Mouse (Mus musculus) MEL (cell line): Measurements from ENCODE around the gene Lrrc8e. TPM values are rescaled to one million over a fixed set of nuclear protein-coding genes. Genes with fewer than 3 reads are reported as not detected.
A peak's percentile ranks its signal among the peaks of the same experiment; 100 is the strongest.
"Not testable (repeated sequence)": the region's sequence is repeated elsewhere in the genome, so short reads cannot be mapped to it uniquely, and the experiment has no call there.

ENCODE experiments used
- DNase-seq: peaks from one replicate; pipeline ENCODE4 v3.0.0; 2011; ENCODE audit warnings: low read depth, low spot score
- H3K27ac ChIP-seq: 2 replicates; pipeline ENCODE4 v1.5.1; 2012; ENCODE audit warnings: low read depth, mild to moderate bottlenecking, control low read depth, low read length, moderate library complexity; ENCODE audit not compliant: control insufficient read depth
- H3K27me3 ChIP-seq, 2 experiments: fragments of 150-350 bp in 1 of 2; sonication (generic) in 1 of 2; 2 replicates each; pipeline ENCODE4 v1.6.1; 2012; ENCODE audit warnings: low read length in 2 of 2, mild to moderate bottlenecking in 2 of 2, improper control_type of control experiment in 1 of 2, moderate library complexity in 1 of 2; ENCODE audit not compliant: insufficient read depth in 2 of 2, control insufficient read depth in 1 of 2
- H3K36me3 ChIP-seq, 2 experiments: 2 replicates each; pipeline ENCODE4 v1.6.1; 2012 to 2014; ENCODE audit warnings: low read length in 2 of 2, improper control_type of control experiment in 1 of 2, inconsistent platforms in 1 of 2, mild to moderate bottlenecking in 1 of 2; ENCODE audit not compliant: insufficient read depth in 2 of 2, control insufficient read depth in 1 of 2
- H3K4me1 ChIP-seq, 2 experiments: fragments of 150-350 bp in 1 of 2; sonication (generic) in 1 of 2; 2 replicates each; pipeline ENCODE4 v1.6.1; 2012; ENCODE audit warnings: low read length in 2 of 2, improper control_type of control experiment in 1 of 2, mild to moderate bottlenecking in 1 of 2; ENCODE audit not compliant: insufficient read depth in 2 of 2, control insufficient read depth in 1 of 2
- H3K4me3 ChIP-seq, 2 experiments: fragments of 150-350 bp in 1 of 2; sonication (generic) in 1 of 2; 2 replicates each; pipeline ENCODE4 v1.5.1; 2012; ENCODE audit warnings: low read depth in 2 of 2, low read length in 2 of 2, mild to moderate bottlenecking in 2 of 2, moderate library complexity in 2 of 2, control low read depth in 1 of 2, improper control_type of control experiment in 1 of 2; ENCODE audit not compliant: control insufficient read depth in 1 of 2, insufficient read depth in 1 of 2
- H3K79me2 ChIP-seq: 2 replicates; pipeline ENCODE4 v1.6.1; 2012; ENCODE audit warnings: mild to moderate bottlenecking, low read length, moderate library complexity; ENCODE audit not compliant: control insufficient read depth, poor library complexity, insufficient read depth
- H3K9ac ChIP-seq: 2 replicates; pipeline ENCODE4 v1.6.1; 2012; ENCODE audit warnings: low read depth, mild to moderate bottlenecking, control low read depth, low read length, moderate library complexity; ENCODE audit not compliant: control insufficient read depth, poor library complexity, severe bottlenecking
- H3K9me3 ChIP-seq: fragments of 150-350 bp; sonication (generic); replicated peaks from 2 replicates; pipeline ENCODE4 v1.6.1; 2012; ENCODE audit warnings: mild to moderate bottlenecking, low read length, improper control_type of control experiment, moderate library complexity; ENCODE audit not compliant: insufficient read depth
- BHLHE40 ChIP-seq: IDR thresholded peaks from 2 replicates; pipeline ENCODE4 v1.6.1; 2012; ENCODE audit warnings: low read depth, mild to moderate bottlenecking, inconsistent platforms, low read length, improper control_type of control experiment, borderline replicate concordance
- CTCF ChIP-seq, 3 experiments: IDR thresholded peaks in 2 of 3; conservative IDR thresholded peaks in 1 of 3; 2 replicates each; pipeline ENCODE4 v1.5.1; 2011 to 2012; ENCODE audit warnings: low read length in 3 of 3, low read depth in 2 of 3, mild to moderate bottlenecking in 2 of 3, improper control_type of control experiment in 1 of 3, inconsistent platforms in 1 of 3, mixed read lengths in 1 of 3, moderate library complexity in 1 of 3; ENCODE audit not compliant: control insufficient read depth in 1 of 3, insufficient read depth in 1 of 3, poor library complexity in 1 of 3, severe bottlenecking in 1 of 3
- ELF1 ChIP-seq: IDR thresholded peaks from 2 replicates; pipeline ENCODE4 v1.6.1; 2014; ENCODE audit warnings: low read depth, mild to moderate bottlenecking, inconsistent platforms, low read length, improper control_type of control experiment, moderate library complexity
- EP300 ChIP-seq, 2 experiments: IDR thresholded peaks; 2 replicates each; pipeline ENCODE4 v1.6.1; 2011; ENCODE audit warnings: improper control_type of control experiment in 2 of 2, low read length in 2 of 2, low read depth in 1 of 2, mild to moderate bottlenecking in 1 of 2
- GABPA ChIP-seq: IDR thresholded peaks from 2 replicates; pipeline ENCODE4 v1.6.1; 2012; ENCODE audit warnings: low read depth, mild to moderate bottlenecking, inconsistent platforms, low read length, improper control_type of control experiment, moderate library complexity
- HCFC1 ChIP-seq: IDR thresholded peaks from 2 replicates; pipeline ENCODE4 v1.6.1; 2012; ENCODE audit warnings: low read depth, mild to moderate bottlenecking, inconsistent platforms, low read length, improper control_type of control experiment, moderate library complexity
- JUND ChIP-seq: IDR thresholded peaks from 2 replicates; pipeline ENCODE4 v1.6.1; 2011; ENCODE audit warnings: low read depth, mild to moderate bottlenecking, improper control_type of control experiment, low read length
- MAX ChIP-seq: IDR thresholded peaks from 2 replicates; pipeline ENCODE4 v1.6.1; 2011; ENCODE audit warnings: low read length, improper control_type of control experiment
- MEF2A ChIP-seq: IDR thresholded peaks from 2 replicates; pipeline ENCODE4 v1.6.1; 2014; ENCODE audit warnings: low read depth, mild to moderate bottlenecking, inconsistent platforms, low read length, improper control_type of control experiment; ENCODE audit not compliant: poor library complexity, insufficient replicate concordance, severe bottlenecking; ENCODE audit errors: extremely low read depth
- MYB ChIP-seq: IDR thresholded peaks from 2 replicates; pipeline ENCODE4 v1.6.1; 2011; ENCODE audit warnings: mild to moderate bottlenecking, low read depth, low read length, improper control_type of control experiment
- MYC ChIP-seq: IDR thresholded peaks from 2 replicates; pipeline ENCODE4 v1.6.1; 2011; ENCODE audit warnings: low read depth, mild to moderate bottlenecking, low read length, improper control_type of control experiment, moderate library complexity
- RAD21 ChIP-seq: IDR thresholded peaks from 2 replicates; pipeline ENCODE4 v1.6.1; 2011; ENCODE audit warnings: mild to moderate bottlenecking, low read depth, low read length, improper control_type of control experiment
- RCOR1 ChIP-seq: IDR thresholded peaks from 2 replicates; pipeline ENCODE4 v1.6.1; 2012; ENCODE audit warnings: low read depth, mild to moderate bottlenecking, inconsistent platforms, low read length, improper control_type of control experiment
- SMC3 ChIP-seq: IDR thresholded peaks from 2 replicates; pipeline ENCODE4 v1.6.1; 2011; ENCODE audit warnings: low read depth, low read length, improper control_type of control experiment
- TAL1 ChIP-seq: IDR thresholded peaks from 2 replicates; pipeline ENCODE4 v1.6.1; 2012; ENCODE audit warnings: mild to moderate bottlenecking, inconsistent platforms, low read length, moderate library complexity, mixed read lengths
- TCF12 ChIP-seq: IDR thresholded peaks from 2 replicates; pipeline ENCODE4 v1.6.1; 2014; ENCODE audit warnings: low read depth, mild to moderate bottlenecking, inconsistent platforms, low read length, improper control_type of control experiment, moderate library complexity
- UBTF ChIP-seq: IDR thresholded peaks from 2 replicates; pipeline ENCODE4 v1.6.1; 2012; ENCODE audit warnings: low read depth, mild to moderate bottlenecking, inconsistent platforms, low read length, improper control_type of control experiment, moderate library complexity, borderline replicate concordance; ENCODE audit not compliant: insufficient read depth
- USF1 ChIP-seq: IDR thresholded peaks from 2 replicates; pipeline ENCODE4 v1.6.1; 2014; ENCODE audit warnings: low read depth, mild to moderate bottlenecking, inconsistent platforms, low read length, improper control_type of control experiment, moderate library complexity
- USF2 ChIP-seq, 2 experiments: IDR thresholded peaks; 2 replicates each; pipeline ENCODE4 v1.6.1; 2011 to 2012; ENCODE audit warnings: improper control_type of control experiment in 2 of 2, low read length in 2 of 2, borderline replicate concordance in 1 of 2, inconsistent platforms in 1 of 2, low read depth in 1 of 2, mild to moderate bottlenecking in 1 of 2; ENCODE audit not compliant: insufficient read depth in 1 of 2
- ZMIZ1 ChIP-seq: IDR thresholded peaks from 2 replicates; pipeline ENCODE4 v1.6.1; 2012; ENCODE audit warnings: low read depth, mild to moderate bottlenecking, inconsistent platforms, low read length, improper control_type of control experiment, moderate library complexity
- polyA plus RNA-seq, 2 experiments: library from polyadenylated mRNA; stranded (reverse) in 1 of 2; unstranded in 1 of 2; fragments of >175 nt in 1 of 2; fragments of >200 nt in 1 of 2; gene quantifications; 2 replicates each; pipeline versions ENCODE4 v1.2.1 to v1.2.4; 2012; ENCODE audit warnings: low replicate concordance in 2 of 2, low read depth in 1 of 2; ENCODE audit not compliant: insufficient read length in 2 of 2, insufficient read depth in 1 of 2, missing spikeins in 1 of 2
- total RNA-seq: library from RNA; depleted of rRNA; stranded (reverse); fragments of 300-350 nt; gene quantifications from 2 replicates; pipeline ENCODE4 v1.2.3, GENCODE M21; 2012

The Lrrc8e gene
- total and polyA plus RNA-seq, 3 experiments, result 0.35 to 0.36 TPM; not detected in 1

- TF ChIP-seq BHLHE40, result no peak
- peak; percentile 8 to 45 (median 35); a peak in 4 of 6 replicates for TF ChIP-seq CTCF (IDR thresholded peaks at IDR 0.05 in 2 of 3, conservative IDR thresholded peaks at IDR 0.05 in 1 of 3; ENCODE audit: control insufficient read depth in 1 of 3, insufficient read depth in 1 of 3, low read depth in 2 of 3, low read length in 3 of 3, poor library complexity in 1 of 3, severe bottlenecking in 1 of 3)
- TF ChIP-seq RAD21, result peak; percentile 24
- TF ChIP-seq HCFC1, result no peak
- no peak for TF ChIP-seq UBTF
- TF ChIP-seq SMC3, result peak; percentile 54
- TF ChIP-seq MYB, result no peak
- TF ChIP-seq RCOR1, result no peak
- TF ChIP-seq MYC, result no peak
- TF ChIP-seq MEF2A, result no peak
- Histone ChIP-seq H3K27me3 (no peaks in the 10 kb centered on the region), H3K4me3 (peak overlapping the region; percentile 73 to 83), H3K79me2 (peaks cover 1% of the 10 kb centered on the region), H3K36me3 (peaks cover 0 to 6% of the 10 kb centered on the region in 2 experiments; a peak in 2 of 4 replicates), H3K27ac (no peak overlapping the region), H3K9me3 (no peaks in the 10 kb centered on the region), H3K4me1 (peaks cover 0 to 20% of the 10 kb centered on the region in 2 experiments; a peak in 2 of 4 replicates), H3K9ac (peak overlapping the region; percentile 95)
- peak; percentile 62 for DNase-seq
Observed at GRCm38 (mm10) chr8:4254001-4254400, 27.4 kb downstream of the Lrrc8e start.

GRCm38 (mm10) chr8:4255471-4255870 is 28.8 kb downstream of the Lrrc8e start:
- H3K4me1 ChIP-seq, result peaks cover 0 to 20% of the 10 kb centered on the region in 2 experiments; a peak in 2 of 4 replicates
- DNase-seq, H3K27ac ChIP-seq, H3K9ac ChIP-seq, H3K27me3 ChIP-seq, H3K9me3 ChIP-seq, H3K36me3 ChIP-seq, H3K4me3 ChIP-seq, H3K79me2 ChIP-seq: not testable (repeated sequence)

DNA sequence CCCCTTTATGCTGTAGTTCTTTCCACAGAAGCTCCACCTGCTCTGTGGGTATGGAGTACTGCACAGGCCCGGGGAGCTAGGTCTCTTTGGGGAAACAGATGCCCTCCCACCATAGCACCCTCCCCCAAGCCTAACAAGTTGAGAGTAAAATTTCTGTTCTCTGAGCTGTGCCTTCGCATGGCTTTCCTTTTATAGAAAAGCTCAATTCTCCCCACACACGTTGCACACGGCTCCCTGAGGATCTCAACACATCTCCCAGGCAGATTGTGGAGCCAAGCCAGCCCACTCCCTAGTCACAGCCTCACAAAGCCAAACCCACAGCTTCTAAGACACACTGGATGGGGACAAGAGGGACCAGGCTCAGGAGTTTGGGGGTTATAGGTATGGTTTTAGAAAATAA is 30.3 kb downstream of the Lrrc8e start:
- Histone ChIP-seq H3K79me2 (peaks cover 1% of the 10 kb centered on the region), H3K4me3 (no peak overlapping the region), H3K9ac (no peak overlapping the region), H3K27me3 (no peaks in the 10 kb centered on the region), H3K4me1 (peaks cover 0 to 12% of the 10 kb centered on the region in 2 experiments; a peak in 2 of 4 replicates), H3K9me3 (no peaks in the 10 kb centered on the region), H3K27ac (no peak overlapping the region), H3K36me3 (peaks cover 2 to 9% of the 10 kb centered on the region in 2 experiments)
- TF ChIP-seq JUND (no peak), BHLHE40 (no peak), USF1 (no peak), RAD21 (no peak), TAL1 (no peak), EP300 (IDR thresholded peaks at IDR 0.05; ENCODE audit: low read depth in 1 of 2, low read length in 2 of 2) (no peak), ELF1 (no peak), MAX (no peak), TCF12 (no peak), MYB (no peak), USF2 (IDR thresholded peaks at IDR 0.05; ENCODE audit: borderline replicate concordance in 1 of 2, insufficient read depth in 1 of 2, low read depth in 1 of 2, low read length in 2 of 2) (no peak), SMC3 (no peak), ZMIZ1 (no peak), MEF2A (no peak), GABPA (no peak)
- no peak for DNase-seq
